Mouse (Mus musculus): ENCODE data around the gene Uba6. TPM values are rescaled to one million over a fixed set of nuclear protein-coding genes. Genes with fewer than 3 reads are reported as not detected.
A peak's percentile ranks its signal among the peaks of the same experiment; 100 is the strongest.

The Uba6 gene
- polyA plus RNA-seq (2016; fragmentation: Nextera tagmentation; extraction: Ambion mirVana): 17.8 and 17.9 TPM in 2 replicates

GRCm38 (mm10) chr5:86172449-86173161 is at the start of gene Uba6:
Gene Uba6, minus strand, starts transcription at chr5:86172803.
- peak within 1 kb of the TSS; percentile 92 for H3K27ac ChIP-seq (replicated peaks)
- no peaks in the 10 kb centered on the region for H3K9me3 ChIP-seq
- DNase-seq (ENCODE audit: low spot score): peak; percentile 100
- peaks cover 19% of the 10 kb centered on the region for H3K36me3 ChIP-seq (replicated peaks)
- no peaks in the 10 kb centered on the region for H3K27me3 ChIP-seq (replicated peaks; ENCODE audit: low read depth, poor library complexity, severe bottlenecking)
- WGBS: under 1% methylated on average over 67 of the region's 67 CpGs
- peak within 1 kb of the TSS; percentile 83 for H3K4me3 ChIP-seq
- peaks cover 7% of the 10 kb centered on the region for H3K4me1 ChIP-seq

GRCm38 (mm10) chr5:86197801-86198200 is 25.2 kb upstream of the Uba6 start, which contains the start of gene Gnrhr:
Gene Gnrhr, minus strand, starts transcription at chr5:86197901.
- Histone ChIP-seq H3K9me3 (no peaks in the 10 kb centered on the region), H3K27ac (replicated peaks) (no peak within 1 kb of the TSS), H3K4me3 (no peak within 1 kb of the TSS), H3K4me1 (no peaks in the 10 kb centered on the region), H3K27me3 (replicated peaks; ENCODE audit: low read depth, poor library complexity, severe bottlenecking) (no peaks in the 10 kb centered on the region), H3K36me3 (replicated peaks) (no peaks in the 10 kb centered on the region)
- 94% methylated on average over 10 of the region's 10 CpGs for WGBS
- DNase-seq (ENCODE audit: low spot score): no peak

GRCm38 (mm10) chr5:86191356-86191755 is 18.8 kb upstream of the Uba6 start:
- no peak for DNase-seq (ENCODE audit: low spot score)
- WGBS: 30% methylated on average over 4 of the region's 4 CpGs

GRCm38 (mm10) chr5:86190770-86191169 is 18.2 kb upstream of the Uba6 start:
- H3K4me1 ChIP-seq: no peaks in the 10 kb centered on the region
- H3K9me3 ChIP-seq: no peaks in the 10 kb centered on the region
- WGBS: 22% methylated on average over 5 of the region's 5 CpGs
- H3K36me3 ChIP-seq (replicated peaks): no peaks in the 10 kb centered on the region
- H3K27me3 ChIP-seq (replicated peaks; ENCODE audit: low read depth, poor library complexity, severe bottlenecking): no peaks in the 10 kb centered on the region
- no peak overlapping the region for H3K4me3 ChIP-seq
- H3K27ac ChIP-seq (replicated peaks): no peak overlapping the region
- DNase-seq (ENCODE audit: low spot score): peak; percentile 13

More at GRCm38 (mm10) chr5:86191356-86191755, 18.8 kb upstream of the Uba6 start:
- H3K36me3 ChIP-seq (replicated peaks): no peaks in the 10 kb centered on the region
- no peaks in the 10 kb centered on the region for H3K27me3 ChIP-seq (replicated peaks; ENCODE audit: low read depth, poor library complexity, severe bottlenecking)
- H3K4me1 ChIP-seq: no peaks in the 10 kb centered on the region
- no peak overlapping the region for H3K4me3 ChIP-seq
- H3K9me3 ChIP-seq: no peaks in the 10 kb centered on the region
- no peak overlapping the region for H3K27ac ChIP-seq (replicated peaks)

- no peaks in the 10 kb centered on the region for H3K27me3 ChIP-seq (replicated peaks; ENCODE audit: low read depth, poor library complexity, severe bottlenecking)
- no peaks in the 10 kb centered on the region for H3K36me3 ChIP-seq (replicated peaks)
- no peaks in the 10 kb centered on the region for H3K9me3 ChIP-seq
- 43% methylated on average over 15 of the region's 15 CpGs for WGBS
- H3K4me1 ChIP-seq: no peaks in the 10 kb centered on the region
- no peak for DNase-seq (ENCODE audit: low spot score)
- H3K4me3 ChIP-seq: no peak overlapping the region
- H3K27ac ChIP-seq (replicated peaks): no peak overlapping the region
These were observed 17.7 kb upstream of the Uba6 start for GRCm38 (mm10) chr5:86190290-86190689.

- DNase-seq (ENCODE audit: low spot score): no peak
- Histone ChIP-seq H3K27ac (replicated peaks) (no peak overlapping the region), H3K36me3 (replicated peaks) (no peaks in the 10 kb centered on the region), H3K4me3 (no peak overlapping the region), H3K27me3 (replicated peaks; ENCODE audit: low read depth, poor library complexity, severe bottlenecking) (no peaks in the 10 kb centered on the region), H3K9me3 (no peaks in the 10 kb centered on the region), H3K4me1 (no peaks in the 10 kb centered on the region)
- 83% methylated on average over 6 of the region's 6 CpGs for WGBS
These were observed 14.8 kb upstream of the Uba6 start for GRCm38 (mm10) chr5:86187441-86187840.

GRCm38 (mm10) chr5:86173778-86174177 is 1.2 kb upstream of the Uba6 start:
- Histone ChIP-seq H3K4me1 (peaks cover 7% of the 10 kb centered on the region), H3K27ac (replicated peaks) (no peak overlapping the region), H3K36me3 (replicated peaks) (peaks cover 8% of the 10 kb centered on the region), H3K4me3 (no peak overlapping the region), H3K9me3 (no peaks in the 10 kb centered on the region), H3K27me3 (replicated peaks; ENCODE audit: low read depth, poor library complexity, severe bottlenecking) (no peaks in the 10 kb centered on the region)
- DNase-seq (ENCODE audit: low spot score): peak; percentile 13
- 51% methylated on average over 2 of the region's 2 CpGs for WGBS

- Histone ChIP-seq H3K4me3 (peak overlapping the region; percentile 83), H3K27me3 (replicated peaks; ENCODE audit: low read depth, poor library complexity, severe bottlenecking) (no peaks in the 10 kb centered on the region), H3K27ac (replicated peaks) (peak overlapping the region; percentile 92), H3K9me3 (no peaks in the 10 kb centered on the region), H3K4me1 (peaks cover 7% of the 10 kb centered on the region), H3K36me3 (replicated peaks) (peaks cover 22% of the 10 kb centered on the region)
- DNase-seq (ENCODE audit: low spot score): no peak
- under 1% methylated on average over 15 of the region's 15 CpGs for WGBS
These were observed 535 bp downstream of the Uba6 start for GRCm38 (mm10) chr5:86172088-86172448.

GRCm38 (mm10) chr5:86129828-86130227 is 42.8 kb downstream of the Uba6 start:
- Histone ChIP-seq H3K9me3 (no peaks in the 10 kb centered on the region), H3K36me3 (replicated peaks) (peaks cover 64% of the 10 kb centered on the region), H3K27ac (replicated peaks) (no peak overlapping the region), H3K27me3 (replicated peaks; ENCODE audit: low read depth, poor library complexity, severe bottlenecking) (no peaks in the 10 kb centered on the region), H3K4me3 (no peak overlapping the region), H3K4me1 (no peaks in the 10 kb centered on the region)
- no peak for DNase-seq (ENCODE audit: low spot score)

- Histone ChIP-seq H3K4me3 (no peak overlapping the region), H3K9me3 (no peaks in the 10 kb centered on the region), H3K27ac (replicated peaks) (no peak overlapping the region), H3K27me3 (replicated peaks; ENCODE audit: low read depth, poor library complexity, severe bottlenecking) (no peaks in the 10 kb centered on the region), H3K4me1 (no peaks in the 10 kb centered on the region), H3K36me3 (replicated peaks) (peaks cover 63% of the 10 kb centered on the region)
- DNase-seq (ENCODE audit: low spot score): no peak
- 98% methylated on average over 1 of the region's 1 CpGs for WGBS
These were observed 43.9 kb downstream of the Uba6 start for GRCm38 (mm10) chr5:86128749-86129148.

GRCm38 (mm10) chr5:86118457-86119094 is 54.0 kb downstream of the Uba6 start:
- H3K4me3 ChIP-seq: no peak overlapping the region
- WGBS: 89% methylated on average over 9 of the region's 9 CpGs
- no peak for DNase-seq (ENCODE audit: low spot score)
- H3K27ac ChIP-seq (replicated peaks): no peak overlapping the region
- no peaks in the 10 kb centered on the region for H3K9me3 ChIP-seq
- H3K36me3 ChIP-seq (replicated peaks): peaks cover 50% of the 10 kb centered on the region
- H3K4me1 ChIP-seq: no peaks in the 10 kb centered on the region
- no peaks in the 10 kb centered on the region for H3K27me3 ChIP-seq (replicated peaks; ENCODE audit: low read depth, poor library complexity, severe bottlenecking)

GRCm38 (mm10) chr5:86113997-86114396 is 58.6 kb downstream of the Uba6 start:
- DNase-seq (ENCODE audit: low spot score): no peak
- peaks cover 40% of the 10 kb centered on the region for H3K36me3 ChIP-seq (replicated peaks)
- H3K4me3 ChIP-seq: no peak overlapping the region
- WGBS: 85% methylated on average over 1 of the region's 1 CpGs
- H3K27me3 ChIP-seq (replicated peaks; ENCODE audit: low read depth, poor library complexity, severe bottlenecking): no peaks in the 10 kb centered on the region
- no peak overlapping the region for H3K27ac ChIP-seq (replicated peaks)
- no peaks in the 10 kb centered on the region for H3K9me3 ChIP-seq
- no peaks in the 10 kb centered on the region for H3K4me1 ChIP-seq

- WGBS: 98% methylated on average over 2 of the region's 2 CpGs
- no peaks in the 10 kb centered on the region for H3K27me3 ChIP-seq (replicated peaks; ENCODE audit: low read depth, poor library complexity, severe bottlenecking)
- H3K36me3 ChIP-seq (replicated peaks): peaks cover 36% of the 10 kb centered on the region
- H3K4me3 ChIP-seq: no peak overlapping the region
- no peak for DNase-seq (ENCODE audit: low spot score)
- no peak overlapping the region for H3K27ac ChIP-seq (replicated peaks)
- H3K9me3 ChIP-seq: no peaks in the 10 kb centered on the region
- H3K4me1 ChIP-seq: no peaks in the 10 kb centered on the region
These were observed 59.6 kb downstream of the Uba6 start for GRCm38 (mm10) chr5:86113037-86113436.

Measured in embryonic facial prominence, embryonic 10.5 days (tissue).